Mouse (Mus musculus) layer of hippocampus, adult 9-10 months (tissue): ENCODE data around the gene Vmn2r48.
"Not testable (repeated sequence)": the region's sequence is repeated elsewhere in the genome, so short reads cannot be mapped to it uniquely, and the experiment has no call there.

Source experiments
- DNase-seq: peaks from one replicate; pipeline ENCODE4 v3.0.0; 2022; ENCODE audit warnings: low spot score

Vmn2r48 gene

DNA sequence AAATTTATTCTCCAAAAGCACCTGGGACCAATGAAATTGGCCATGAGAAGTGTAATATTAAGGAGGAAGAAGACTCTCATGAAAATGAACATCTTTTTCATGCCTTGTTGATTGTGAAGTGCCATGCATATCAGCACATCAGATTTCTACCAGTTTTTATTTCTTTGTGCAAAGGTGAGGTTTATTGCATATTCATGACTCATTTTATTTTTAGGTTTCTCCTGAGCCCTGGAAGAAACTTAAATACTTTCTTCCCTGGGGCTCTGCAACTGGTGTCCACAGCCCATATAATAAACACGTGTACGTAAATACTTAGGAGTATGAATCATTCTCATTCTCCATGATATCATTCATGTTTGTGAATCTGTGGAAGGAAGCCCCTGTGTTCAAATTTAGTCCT lies at the start of gene Vmn2r48:
Gene Vmn2r48, minus strand, starts transcription at position 101 of the 400 bp plus-strand sequence.
- DNase-seq = not testable (repeated sequence)

DNA sequence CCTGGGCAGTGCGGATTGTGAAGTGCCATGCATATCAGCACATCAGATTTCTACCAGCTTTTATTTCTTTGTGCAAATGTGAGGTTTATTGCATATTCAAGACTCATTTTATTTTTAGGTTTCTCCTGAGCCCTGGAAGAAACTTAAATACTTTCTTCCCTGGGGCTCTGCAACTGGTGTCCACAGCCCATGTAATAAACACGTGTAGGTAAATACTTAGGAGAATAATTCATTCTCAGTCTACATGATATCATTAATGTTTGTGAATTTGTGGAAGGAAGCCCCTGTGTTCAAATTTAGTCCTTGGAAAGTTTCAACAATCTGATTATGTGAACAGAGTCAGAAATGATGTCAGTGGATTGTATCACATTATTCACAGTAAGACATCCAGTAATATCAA lies 38.8 kb upstream of the Vmn2r48 start, which contains the start of gene Vmn2r49:
Gene Vmn2r49, minus strand, starts transcription at position 101 of the 400 bp plus-strand sequence.
- not testable (repeated sequence) for DNase-seq
